Mouse (Mus musculus): ENCODE measurements around the gene Cd200r4. TPM values are rescaled to one million over a fixed set of nuclear protein-coding genes. Genes with fewer than 3 reads are reported as not detected.
"Not testable (repeated sequence)": the region's sequence is repeated elsewhere in the genome, so short reads cannot be mapped to it uniquely, and the experiment has no call there.

Gene Cd200r4
- total and polyA plus RNA-seq, 2 experiments from 2014 or later: 0.16 to 0.31 TPM

DNA sequence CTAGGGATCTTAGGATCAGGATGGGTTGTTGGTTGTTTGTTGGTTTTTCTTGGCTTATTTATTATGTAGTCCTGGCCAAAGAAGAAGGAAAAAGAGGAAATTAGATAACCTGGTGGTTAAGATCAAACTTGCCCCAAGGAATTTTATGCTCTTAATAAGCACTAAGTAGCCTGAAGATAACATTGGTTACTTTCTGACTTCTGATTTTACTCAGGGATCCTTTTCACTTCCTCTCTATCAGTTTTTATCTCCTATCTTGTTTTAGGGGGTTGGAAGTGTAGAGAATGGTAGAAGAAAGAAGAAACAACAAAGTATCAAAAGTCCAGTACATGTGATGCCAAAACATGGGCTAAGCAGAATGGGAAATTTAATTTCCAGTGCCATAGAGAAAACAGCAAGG, 5.6 kb upstream of the Cd200r4 start:
- no peak overlapping the region for H3K9ac ChIP-seq (replicated peaks; ENCODE audit: low read length)
- H3K4me2 ChIP-seq (ENCODE audit: low read depth, low read length): no peak overlapping the region
- no peaks in the 10 kb centered on the region for H3K27me3 ChIP-seq (ENCODE audit: insufficient read depth, low read length)
- H3K27ac ChIP-seq: no peak overlapping the region
- ATAC-seq (no peak), DNase-seq (ENCODE audit: low spot score) (no peak)
- no peaks in the 10 kb centered on the region for H3K36me3 ChIP-seq (ENCODE audit: insufficient read depth, low read length)
- H3K4me1 ChIP-seq (ENCODE audit: insufficient read depth, low read length): no peaks in the 10 kb centered on the region
- no peak overlapping the region for H3K4me3 ChIP-seq (ENCODE audit: low read length)
- no peaks in the 10 kb centered on the region for H3K9me3 ChIP-seq (ENCODE audit: low read length)
- TF ChIP-seq CTCF (IDR thresholded peaks at IDR 0.05; ENCODE audit: low read depth): no peak

DNA sequence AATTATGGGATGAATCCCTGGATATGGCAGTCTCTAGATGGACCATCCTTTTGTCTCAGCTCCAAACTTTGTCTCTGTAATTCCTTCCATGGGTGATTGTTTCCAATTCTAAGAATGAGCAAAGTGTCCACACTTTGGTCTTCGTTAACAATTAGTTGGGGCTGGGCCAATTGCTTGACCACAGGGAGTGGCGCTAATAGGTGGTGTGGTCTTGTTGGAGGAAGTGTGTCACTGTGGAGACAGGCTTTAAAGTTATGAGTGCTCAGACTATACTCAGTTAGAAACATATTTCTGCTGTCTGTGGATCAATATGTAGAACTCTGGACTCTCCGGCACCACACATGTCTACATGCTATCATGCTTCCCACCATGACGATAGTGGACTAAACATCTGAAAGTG, 1.3 kb upstream of the Cd200r4 start:
- not testable (repeated sequence) for H3K4me3 ChIP-seq (ENCODE audit: low read length); H3K9ac ChIP-seq (replicated peaks; ENCODE audit: low read length); H3K4me2 ChIP-seq (ENCODE audit: low read depth, low read length); DNase-seq (ENCODE audit: low spot score); H3K9me3 ChIP-seq (ENCODE audit: low read length); H3K36me3 ChIP-seq (ENCODE audit: insufficient read depth, low read length); ATAC-seq; H3K27me3 ChIP-seq (ENCODE audit: insufficient read depth, low read length); H3K4me1 ChIP-seq (ENCODE audit: insufficient read depth, low read length); H3K27ac ChIP-seq
- WGBS: 97% methylated on average over 4 of the region's 4 CpGs

DNA sequence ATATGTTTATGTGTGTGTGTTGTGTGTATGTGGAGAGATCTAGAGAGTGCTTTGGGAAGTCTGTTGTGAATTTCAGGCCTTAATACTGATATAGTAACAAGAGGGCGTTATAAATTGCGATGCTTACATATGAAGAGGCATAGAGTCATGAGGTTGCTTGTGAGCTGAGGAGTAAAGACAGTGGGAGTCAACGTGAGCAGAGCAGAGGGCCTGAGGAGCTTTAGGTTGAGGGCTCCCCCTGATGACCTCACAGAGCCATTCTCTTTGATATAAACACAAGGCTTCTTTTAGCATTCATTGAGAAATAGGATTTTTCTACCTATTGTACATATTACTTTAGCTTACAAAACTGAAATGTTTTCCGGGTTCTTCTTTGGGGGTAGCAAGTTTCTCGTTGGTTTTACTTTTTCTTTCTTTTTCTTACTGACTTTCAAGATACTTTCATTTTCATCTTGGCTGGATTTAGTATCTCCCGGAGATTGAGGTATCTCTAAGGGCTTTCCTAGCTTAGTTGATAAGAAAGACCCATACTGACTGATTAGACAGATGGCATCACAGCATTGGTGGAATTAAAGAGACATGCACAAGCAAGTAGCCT, 1.0 kb downstream of the Cd200r4 start:
- H3K27ac ChIP-seq: no peak overlapping the region
- WGBS: 93% methylated on average over 6 of the region's 6 CpGs
- DNase-seq (ENCODE audit: low spot score): no peak
- no peak overlapping the region for H3K9ac ChIP-seq (replicated peaks; ENCODE audit: low read length)
- ATAC-seq: no peak
- no peaks in the 10 kb centered on the region for H3K9me3 ChIP-seq (ENCODE audit: low read length)
- no peaks in the 10 kb centered on the region for H3K4me1 ChIP-seq (ENCODE audit: insufficient read depth, low read length)
- H3K27me3 ChIP-seq (ENCODE audit: insufficient read depth, low read length): no peaks in the 10 kb centered on the region
- no peak for TF ChIP-seq CTCF (IDR thresholded peaks at IDR 0.05; ENCODE audit: low read depth)
- H3K4me3 ChIP-seq (ENCODE audit: low read length): no peak overlapping the region
- H3K36me3 ChIP-seq (ENCODE audit: insufficient read depth, low read length): no peaks in the 10 kb centered on the region
- no peak overlapping the region for H3K4me2 ChIP-seq (ENCODE audit: low read depth, low read length)

DNA sequence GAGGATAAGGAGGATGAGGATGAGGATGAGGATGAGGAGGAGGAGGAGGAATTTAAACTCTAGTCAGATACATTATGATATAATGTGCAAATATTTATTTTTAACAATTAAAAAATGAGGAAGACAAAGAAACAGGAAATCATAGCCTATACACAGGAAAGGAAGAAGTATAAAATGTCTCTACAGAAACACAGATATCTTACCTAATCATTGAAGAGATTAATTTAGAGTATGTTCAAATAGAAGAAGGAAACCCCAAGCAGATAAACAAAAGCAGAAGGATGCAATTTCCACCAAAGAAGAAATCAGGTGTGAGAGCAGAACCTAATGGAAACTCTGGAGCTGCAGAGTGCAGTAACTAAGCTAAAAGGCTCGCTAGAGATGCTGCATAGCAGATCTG, 6.5 kb downstream of the Cd200r4 start:
- H3K9ac ChIP-seq (replicated peaks; ENCODE audit: low read length): no peak overlapping the region
- no peaks in the 10 kb centered on the region for H3K27me3 ChIP-seq (ENCODE audit: insufficient read depth, low read length)
- no peaks in the 10 kb centered on the region for H3K9me3 ChIP-seq (ENCODE audit: low read length)
- no peak for TF ChIP-seq CTCF (IDR thresholded peaks at IDR 0.05; ENCODE audit: low read depth)
- DNase-seq (ENCODE audit: low spot score): no peak
- no peak overlapping the region for H3K4me2 ChIP-seq (ENCODE audit: low read depth, low read length)
- WGBS: 47% methylated on average over 1 of the region's 1 CpGs
- H3K4me1 ChIP-seq (ENCODE audit: insufficient read depth, low read length): no peaks in the 10 kb centered on the region
- H3K36me3 ChIP-seq (ENCODE audit: insufficient read depth, low read length): no peaks in the 10 kb centered on the region
- ATAC-seq: no peak
- H3K27ac ChIP-seq: no peak overlapping the region
- no peak overlapping the region for H3K4me3 ChIP-seq (ENCODE audit: low read length)

DNA sequence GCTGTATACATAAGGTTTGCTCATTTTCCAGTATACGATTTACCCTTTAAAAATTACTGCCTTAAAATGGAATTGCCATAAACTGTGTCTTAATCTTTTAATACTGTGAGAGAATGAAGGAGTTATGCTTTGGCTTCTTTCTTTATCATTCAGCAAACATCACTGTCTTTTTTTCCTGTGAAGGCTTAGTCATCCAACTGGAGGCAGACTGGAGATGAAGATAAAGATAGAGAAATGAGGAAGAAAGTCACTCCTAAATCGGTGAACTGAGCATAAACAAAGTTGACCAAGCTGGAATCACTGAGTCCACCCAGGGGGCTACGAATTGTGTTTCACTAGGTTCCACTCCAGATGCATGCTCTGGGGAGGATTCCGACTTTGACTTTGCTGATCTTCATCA, 9.0 kb downstream of the Cd200r4 start:
- no peak for TF ChIP-seq CTCF (IDR thresholded peaks at IDR 0.05; ENCODE audit: low read depth)
- no peak overlapping the region for H3K4me2 ChIP-seq (ENCODE audit: low read depth, low read length)
- no peak overlapping the region for H3K4me3 ChIP-seq (ENCODE audit: low read length)
- H3K36me3 ChIP-seq (ENCODE audit: insufficient read depth, low read length): no peaks in the 10 kb centered on the region
- H3K27me3 ChIP-seq (ENCODE audit: insufficient read depth, low read length): no peaks in the 10 kb centered on the region
- H3K9ac ChIP-seq (replicated peaks; ENCODE audit: low read length): no peak overlapping the region
- H3K27ac ChIP-seq: no peak overlapping the region
- H3K9me3 ChIP-seq (ENCODE audit: low read length): no peaks in the 10 kb centered on the region
- 91% methylated on average over 4 of the region's 4 CpGs for WGBS
- no peaks in the 10 kb centered on the region for H3K4me1 ChIP-seq (ENCODE audit: insufficient read depth, low read length)
- ATAC-seq: no peak
- no peak for DNase-seq (ENCODE audit: low spot score)

DNA sequence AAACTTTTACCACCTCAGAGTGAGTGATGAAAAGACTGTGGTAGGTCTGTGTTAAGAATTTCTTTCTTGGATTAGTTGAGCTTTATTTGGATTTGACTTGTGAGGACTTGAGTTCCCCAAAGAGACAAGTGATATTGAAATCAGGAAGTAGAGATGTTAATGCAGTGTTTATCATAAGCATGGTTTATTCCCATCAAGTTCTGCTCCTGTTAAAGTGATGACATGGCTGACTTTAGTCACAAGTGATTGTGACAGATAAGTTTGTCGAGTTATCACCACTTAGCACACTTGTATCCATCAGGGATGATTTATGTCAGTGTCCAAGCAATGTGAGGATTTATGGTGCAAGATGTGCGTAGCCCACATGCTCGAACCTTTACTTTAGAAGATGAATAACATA, 20.8 kb downstream of the Cd200r4 start:
- no peaks in the 10 kb centered on the region for H3K9me3 ChIP-seq (ENCODE audit: low read length)
- ATAC-seq (no peak), DNase-seq (ENCODE audit: low spot score) (no peak)
- no peaks in the 10 kb centered on the region for H3K27me3 ChIP-seq (ENCODE audit: insufficient read depth, low read length)
- no peaks in the 10 kb centered on the region for H3K36me3 ChIP-seq (ENCODE audit: insufficient read depth, low read length)
- no peak overlapping the region for H3K27ac ChIP-seq
- H3K9ac ChIP-seq (replicated peaks; ENCODE audit: low read length): no peak overlapping the region
- no peak overlapping the region for H3K4me3 ChIP-seq (ENCODE audit: low read length)
- no peak for TF ChIP-seq CTCF (IDR thresholded peaks at IDR 0.05; ENCODE audit: low read depth)
- WGBS: 84% methylated on average over 3 of the region's 3 CpGs
- H3K4me2 ChIP-seq (ENCODE audit: low read depth, low read length): no peak overlapping the region
- no peaks in the 10 kb centered on the region for H3K4me1 ChIP-seq (ENCODE audit: insufficient read depth, low read length)

DNA sequence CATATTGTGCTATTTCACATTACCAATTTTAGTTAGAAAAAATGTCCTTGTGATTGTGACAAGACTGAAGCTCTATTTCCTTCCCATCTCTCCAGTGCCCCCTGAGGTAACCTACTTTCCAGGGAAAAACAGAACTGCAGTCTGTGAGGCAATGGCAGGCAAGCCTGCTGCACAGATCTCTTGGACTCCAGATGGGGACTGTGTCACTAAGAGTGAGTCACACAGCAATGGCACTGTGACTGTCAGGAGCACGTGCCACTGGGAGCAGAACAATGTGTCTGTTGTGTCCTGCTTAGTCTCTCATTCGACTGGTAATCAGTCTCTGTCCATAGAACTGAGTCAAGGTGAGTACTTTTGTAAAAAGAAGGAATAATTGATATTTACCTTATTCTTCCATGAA, 21.7 kb downstream of the Cd200r4 start:
- WGBS: 43% methylated on average over 2 of the region's 2 CpGs
- H3K9ac ChIP-seq (replicated peaks; ENCODE audit: low read length); H3K27me3 ChIP-seq (ENCODE audit: insufficient read depth, low read length); H3K4me3 ChIP-seq (ENCODE audit: low read length); H3K4me2 ChIP-seq (ENCODE audit: low read depth, low read length); DNase-seq (ENCODE audit: low spot score); H3K36me3 ChIP-seq (ENCODE audit: insufficient read depth, low read length); ATAC-seq; H3K27ac ChIP-seq; H3K4me1 ChIP-seq (ENCODE audit: insufficient read depth, low read length); H3K9me3 ChIP-seq (ENCODE audit: low read length): not testable (repeated sequence)
